Mouse (Mus musculus) large intestine, adult 2 months (tissue): ENCODE results near the gene Ccdc142. TPM values are rescaled to one million over a fixed set of nuclear protein-coding genes. Genes with fewer than 3 reads are reported as not detected.

Source experiments
- DNase-seq: peaks from one replicate; pipeline ENCODE4 v3.0.0-alpha.2; 2012; ENCODE audit warnings: low read depth, low spot score
- WGBS: fragments of 180-500 bp; shearing (Covaris S2); methylation state at CpG from one replicate; pipeline ENCODE4 v1.1.7; 2018; 5-methylcytosine and 5-hydroxymethylcytosine counted together
- polyA plus RNA-seq: library from polyadenylated mRNA; depleted of rRNA; stranded (reverse); fragments of >200 nt; gene quantifications from 2 replicates; pipeline ENCODE4 v1.2.3, GENCODE M21; 2012

Ccdc142 gene
- polyA plus RNA-seq, 1 experiment: 1.6 TPM

DNA sequence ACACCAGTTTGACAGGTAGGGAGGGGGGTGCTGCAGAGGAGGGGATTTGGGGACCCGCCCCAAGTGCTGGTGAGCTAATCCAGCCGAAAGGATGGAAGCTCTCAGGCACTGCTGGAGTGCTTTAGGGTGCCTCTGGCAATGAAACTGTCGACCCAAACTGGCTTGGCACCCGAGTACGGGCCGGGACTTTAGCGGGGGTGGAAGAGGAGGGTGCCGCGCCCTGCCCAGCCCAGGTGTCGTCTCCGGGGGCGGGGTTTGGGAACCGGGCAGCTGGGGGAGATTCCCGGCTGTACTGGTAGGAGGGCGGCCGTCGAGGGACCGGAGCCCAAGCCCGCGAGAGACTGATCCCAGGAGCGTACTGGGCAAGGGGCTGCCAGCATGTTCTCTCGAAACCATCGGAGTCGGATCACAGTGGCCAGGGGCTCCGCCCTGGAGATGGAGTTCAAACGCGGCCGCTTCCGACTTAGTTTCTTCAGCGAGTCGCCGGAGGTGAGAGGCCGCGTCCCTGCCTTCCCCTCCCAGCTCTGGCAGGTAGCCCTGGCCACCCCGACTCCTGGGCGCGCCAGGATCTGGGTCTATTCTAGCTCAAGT lies 34.3 kb downstream of the Ccdc142 start:
- DNase-seq: no peak
- WGBS: 4% methylated on average over 37 of the region's 37 CpGs

DNA sequence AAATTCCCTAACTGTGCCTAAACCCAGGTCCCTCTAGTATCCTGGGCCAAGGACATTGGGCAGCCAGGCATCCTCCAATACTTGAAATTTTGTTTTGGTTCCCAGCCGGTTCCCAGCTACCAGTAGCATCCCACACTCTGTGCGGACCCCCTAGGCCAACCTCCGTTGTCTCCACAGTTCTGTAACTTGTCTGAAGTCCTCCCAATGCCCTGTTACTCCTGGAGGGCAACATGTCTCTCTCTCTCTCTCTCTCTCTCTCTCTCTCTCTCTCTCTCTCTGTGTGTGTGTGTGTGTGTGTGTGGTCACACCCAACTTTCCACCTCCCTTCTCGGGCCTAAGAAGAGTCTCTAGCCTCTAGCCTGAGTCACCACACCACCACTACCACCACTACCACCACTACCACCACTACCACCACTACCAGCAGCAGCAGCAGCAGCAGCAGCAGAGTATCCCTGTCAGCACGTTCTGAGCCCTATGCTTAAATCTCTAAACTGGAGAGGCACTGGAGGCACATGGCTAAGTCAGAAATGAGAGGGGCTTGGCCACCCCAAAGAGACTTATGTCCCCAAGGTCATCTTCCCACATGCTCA lies 35.0 kb downstream of the Ccdc142 start:
- no peak for DNase-seq
- 13% methylated on average over 5 of the region's 5 CpGs for WGBS

DNA sequence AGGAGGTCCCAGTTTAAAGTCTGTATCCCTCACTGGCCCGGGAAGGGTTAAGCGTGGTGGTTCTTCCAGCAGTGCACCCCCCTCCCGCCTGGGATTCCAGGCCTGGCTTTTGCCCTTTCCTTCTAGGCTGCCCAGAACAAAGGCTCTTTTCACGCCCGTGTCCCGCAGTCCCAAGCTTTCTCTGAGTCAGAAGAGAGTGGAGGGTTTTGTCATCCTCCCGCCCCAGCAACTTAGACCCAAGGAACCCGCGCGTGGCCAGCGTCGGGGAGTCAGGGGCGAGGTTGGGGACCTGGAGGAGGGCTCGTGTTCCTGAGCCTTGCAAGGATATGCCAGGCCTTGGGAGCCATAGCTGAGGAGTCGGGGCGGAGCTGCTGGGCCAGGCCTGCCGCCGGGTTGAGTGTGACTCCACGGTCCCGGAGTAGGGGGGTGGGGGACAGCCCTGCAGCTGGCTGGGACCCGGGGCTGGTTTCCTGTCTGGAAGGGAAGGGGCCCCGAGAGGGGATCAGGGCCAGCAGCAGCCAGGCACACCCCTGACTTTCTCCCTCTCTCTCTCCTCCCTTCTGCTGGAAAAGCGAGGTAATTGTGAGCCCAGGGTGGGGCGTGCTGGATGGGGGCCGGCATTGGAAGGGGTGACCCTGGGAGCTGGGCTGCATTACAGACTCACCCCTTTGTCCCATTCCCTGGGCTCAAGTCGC lies 35.6 kb downstream of the Ccdc142 start:
- 2% methylated on average over 26 of the region's 26 CpGs for WGBS
- DNase-seq: no peak

DNA sequence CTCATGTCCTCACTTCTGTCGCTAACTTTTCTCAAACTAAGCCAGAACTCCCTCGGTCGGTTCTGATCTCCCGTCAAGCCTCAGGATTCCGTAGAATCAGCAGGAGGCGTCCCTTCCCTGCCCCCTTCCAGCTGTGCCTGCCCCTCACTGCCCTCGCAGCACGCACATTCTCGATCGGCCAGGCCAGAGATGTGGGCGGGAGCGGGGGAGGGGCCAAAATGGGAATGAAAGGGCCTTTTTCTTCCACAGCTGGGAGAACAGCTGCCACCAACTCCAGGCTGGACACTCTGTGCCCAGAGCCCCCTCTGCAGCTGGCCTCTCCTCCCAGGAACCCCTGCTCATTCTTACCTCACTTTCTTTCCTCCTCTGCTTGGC lies 36.2 kb downstream of the Ccdc142 start:
- WGBS: under 1% methylated on average over 12 of the region's 12 CpGs
- DNase-seq: no peak

DNA sequence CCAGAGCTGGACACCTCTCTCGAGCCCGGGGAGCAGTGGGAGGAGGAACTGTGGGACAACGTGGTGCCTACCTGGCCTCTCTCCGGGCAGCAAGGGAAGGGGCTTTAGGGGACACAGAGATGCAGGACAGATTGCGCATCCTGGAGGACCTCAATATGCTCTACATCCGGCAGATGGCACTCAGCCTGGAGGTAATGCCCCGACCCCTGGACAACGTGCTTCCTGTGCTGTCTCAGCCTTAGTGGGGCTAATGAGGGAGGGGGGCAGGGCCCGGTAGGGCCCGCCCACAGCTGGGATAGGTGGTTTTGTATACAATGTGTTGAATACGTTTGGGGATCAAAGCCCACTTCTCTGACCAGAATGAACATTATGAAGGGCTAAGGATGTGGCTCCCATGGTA lies 36.7 kb downstream of the Ccdc142 start:
- WGBS: 9% methylated on average over 11 of the region's 11 CpGs
- DNase-seq: no peak

GRCm38 (mm10) chr6:83140044-83140443 lies 38.6 kb downstream of the Ccdc142 start:
- no peak for DNase-seq
- 87% methylated on average over 8 of the region's 8 CpGs for WGBS

DNA sequence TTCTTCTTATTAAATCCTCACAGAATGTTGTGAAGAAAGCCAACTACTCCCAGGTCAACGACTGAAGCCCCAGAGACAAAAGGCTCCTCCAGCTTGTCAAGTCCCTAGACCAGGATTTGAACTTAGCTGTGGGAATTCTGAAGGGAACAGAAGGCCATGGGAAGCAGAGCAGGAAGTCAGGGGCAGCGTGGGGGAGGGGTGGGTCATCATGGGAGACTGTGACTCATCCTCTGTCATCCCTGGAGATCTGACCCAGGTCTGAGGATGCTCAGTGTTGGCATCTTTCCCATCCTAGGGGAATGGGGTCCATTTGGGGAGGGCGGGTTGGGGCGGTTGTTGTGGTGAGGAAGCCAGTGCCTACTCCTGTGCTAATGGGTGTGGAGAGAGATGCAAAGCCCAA lies 40.2 kb downstream of the Ccdc142 start:
- no peak for DNase-seq
- 70% methylated on average over 4 of the region's 4 CpGs for WGBS

- WGBS: 58% methylated on average over 41 of the region's 41 CpGs
- DNase-seq: no peak
These were observed 40.9 kb downstream of the Ccdc142 start for GRCm38 (mm10) chr6:83142211-83142731.

DNA sequence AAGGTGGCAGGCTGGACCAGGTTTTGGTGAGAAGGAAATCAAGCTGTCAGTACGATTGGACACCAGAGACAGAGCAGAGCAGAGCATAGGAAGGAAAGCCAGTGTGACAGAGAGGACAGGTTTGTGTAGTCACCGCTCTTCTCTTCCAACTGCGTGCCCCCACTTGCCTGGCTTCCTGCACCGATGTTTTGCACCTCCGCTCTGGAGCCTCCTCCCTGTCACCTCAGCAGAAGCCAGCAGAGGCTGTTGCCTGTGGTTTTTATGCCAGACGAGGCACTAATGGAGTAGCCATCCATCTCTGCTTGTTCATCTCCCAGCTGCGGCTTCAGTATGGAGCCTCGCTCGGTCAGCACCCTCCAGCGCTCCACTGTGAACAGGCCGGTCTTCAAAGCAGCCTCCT lies 41.5 kb downstream of the Ccdc142 start:
- WGBS: 89% methylated on average over 11 of the region's 11 CpGs
- DNase-seq: no peak

DNA sequence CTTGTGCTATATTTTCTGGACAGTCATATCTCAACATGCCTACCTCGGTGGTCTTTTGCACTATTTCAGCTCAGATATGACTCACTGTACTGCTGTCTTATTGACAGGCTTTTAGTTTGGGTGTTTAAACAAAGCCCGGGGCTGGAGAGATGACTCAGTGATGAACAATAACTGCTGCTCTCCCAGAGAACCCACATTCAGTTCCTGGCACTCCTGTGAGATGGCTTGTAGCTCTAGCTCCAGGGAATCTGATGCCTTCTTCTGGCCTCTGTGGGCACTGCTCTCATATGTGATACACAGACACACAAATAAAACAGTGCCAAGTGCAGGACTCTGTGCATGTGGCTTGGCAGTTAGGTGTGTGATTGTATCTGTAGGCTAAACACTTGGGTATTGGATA lies 43.8 kb downstream of the Ccdc142 start:
- no peak for DNase-seq
- WGBS: 37% methylated on average over 2 of the region's 2 CpGs

- no peak for DNase-seq
- 80% methylated on average over 9 of the region's 9 CpGs for WGBS
These were observed 44.4 kb downstream of the Ccdc142 start for GRCm38 (mm10) chr6:83145805-83146204.

- WGBS: 64% methylated on average over 7 of the region's 7 CpGs
- DNase-seq: no peak
These were observed 45.9 kb downstream of the Ccdc142 start for GRCm38 (mm10) chr6:83147280-83147679.

DNA sequence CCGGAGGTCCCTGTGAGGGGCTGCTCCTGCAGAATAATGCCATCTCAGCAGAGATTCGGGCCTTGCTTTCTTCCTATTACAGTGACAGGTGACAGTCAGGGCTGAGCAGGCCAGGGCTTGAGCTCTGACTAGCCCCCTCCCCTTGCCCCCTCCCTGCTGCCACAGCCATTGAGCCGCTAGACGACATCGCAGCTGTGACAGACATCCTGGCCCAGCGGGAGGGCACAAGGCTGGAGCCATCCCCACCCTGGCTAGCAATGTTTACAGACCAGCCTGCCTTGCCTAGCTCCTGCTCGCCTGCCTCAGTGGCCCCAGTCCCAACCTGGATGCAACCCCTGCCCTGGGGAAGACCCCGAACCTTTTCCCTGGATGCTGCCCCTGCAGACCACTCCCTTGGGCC lies 50.3 kb downstream of the Ccdc142 start:
- DNase-seq: no peak
- 71% methylated on average over 8 of the region's 8 CpGs for WGBS

- DNase-seq: no peak
These were observed 51.6 kb downstream of the Ccdc142 start for GRCm38 (mm10) chr6:83153038-83153437.

DNA sequence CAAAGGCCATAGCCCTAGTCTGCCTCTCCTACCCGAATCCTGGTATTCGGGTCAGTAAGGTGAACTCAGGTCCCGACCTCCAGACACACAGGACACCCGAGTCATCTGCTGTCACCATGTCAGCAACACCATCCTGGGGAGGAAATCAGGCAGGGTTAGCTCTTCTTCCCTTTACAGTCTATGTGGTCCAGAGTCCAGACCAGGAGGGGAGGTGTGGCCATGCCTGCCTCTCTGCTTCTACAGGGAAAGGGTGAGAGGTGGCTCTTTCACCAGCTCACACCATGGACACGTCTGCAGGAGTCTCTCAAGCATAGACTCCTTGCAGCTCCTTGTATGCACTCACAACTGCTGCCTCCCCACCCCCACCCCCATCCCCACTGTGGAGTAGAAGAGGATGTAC lies 52.1 kb downstream of the Ccdc142 start:
- WGBS: 47% methylated on average over 5 of the region's 5 CpGs
- no peak for DNase-seq

More at GRCm38 (mm10) chr6:83153038-83153437, 51.6 kb downstream of the Ccdc142 start:
- WGBS: 78% methylated on average over 12 of the region's 12 CpGs

- WGBS: 8% methylated on average over 23 of the region's 23 CpGs
- no peak for DNase-seq
These were observed 54.3 kb downstream of the Ccdc142 start for GRCm38 (mm10) chr6:83155552-83156238.

DNA sequence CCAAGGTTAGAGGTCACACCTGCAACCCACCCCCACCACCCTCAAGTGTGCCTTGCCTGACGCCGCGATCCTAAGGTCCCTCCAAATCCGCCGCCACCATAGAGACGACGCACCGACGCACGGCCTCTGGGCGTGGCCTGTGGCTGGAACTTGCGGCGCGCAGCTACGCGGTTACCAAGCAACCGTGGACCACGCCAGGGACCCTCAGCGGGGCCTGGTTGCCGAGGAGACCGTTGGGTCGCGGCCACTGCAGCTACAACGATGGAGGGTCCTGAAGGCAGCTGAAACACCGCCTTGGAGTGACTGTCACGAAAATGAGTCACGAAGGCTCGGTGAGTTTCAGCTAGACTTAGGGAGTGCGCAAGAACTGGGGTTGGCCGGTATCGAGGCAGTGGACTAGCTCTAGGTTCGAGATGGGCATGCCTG lies 54.9 kb downstream of the Ccdc142 start, which contains the start of the genes Wdr54 and 1700003E16Rik:
Gene Wdr54, minus strand, starts transcription at position 139 of the 426 bp plus-strand sequence.
Gene 1700003E16Rik, plus strand, starts transcription at position 146 of the 426 bp plus-strand sequence.
- no peak for DNase-seq
- WGBS: 2% methylated on average over 32 of the region's 32 CpGs
